Comparison of ENCODE assay signal across 10 mouse cellular contexts in the genomic region with DNA sequence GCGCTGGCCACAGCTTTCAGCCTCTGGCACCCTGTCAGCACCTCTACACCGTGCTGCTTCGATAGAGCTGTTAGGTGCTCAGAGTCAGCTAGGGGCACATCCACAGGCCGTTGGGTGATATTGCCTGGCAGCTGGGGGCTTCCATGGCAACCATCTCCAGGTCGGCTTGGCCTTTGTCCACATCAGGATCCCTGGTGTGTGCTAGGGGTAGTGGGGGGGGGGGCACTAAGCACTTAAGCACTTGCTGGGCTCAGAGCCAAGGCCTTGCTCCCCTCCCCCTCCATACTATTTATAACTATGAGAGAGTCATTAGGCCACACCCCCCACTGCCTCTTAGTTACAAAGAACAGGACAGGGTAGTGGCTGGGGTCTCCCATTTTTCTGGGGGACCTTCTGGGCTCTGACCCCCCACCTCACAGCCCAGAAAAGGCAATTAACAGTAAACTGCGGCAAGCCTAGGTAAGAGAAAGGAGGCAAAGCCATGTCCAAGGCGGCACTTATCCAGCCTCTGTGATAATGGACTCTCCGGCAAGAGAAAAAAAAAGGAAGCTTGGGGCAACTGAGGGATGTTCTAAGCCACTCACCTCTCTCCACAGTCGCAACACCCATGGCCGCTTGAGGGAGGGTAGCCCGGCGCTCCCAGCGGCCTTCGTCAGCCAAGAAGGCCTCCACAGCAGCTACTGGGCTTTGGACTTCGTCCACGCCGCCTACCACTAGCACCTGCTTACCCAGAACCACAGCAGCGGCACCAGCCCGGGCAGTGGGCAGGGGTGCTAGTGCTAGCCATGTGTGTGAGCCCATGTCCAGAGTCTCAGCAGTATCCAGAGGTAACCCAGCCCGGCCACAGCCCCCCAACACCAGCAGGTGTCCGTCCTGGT. TPM values are rescaled to one million over a fixed set of nuclear protein-coding genes. Genes with fewer than 3 reads are reported as not detected.
DNase-seq lines count a peak whose midpoint lies in the region; ATAC-seq and TF ChIP-seq lines count a peak whose summit lies in the region.
"Had no signal": no experiment of that assay in that cellular context is flagged by ENCODE, and none has a peak within 500 bp of the region (broad histone marks: within the 10 kb centered on the region; RNA-seq: fewer than 3 reads in every experiment).

No protein-coding gene starts in this region.

- 0 out of 2 replicates have a peak, but pooled peaks have one; percentile 7 for TF ChIP-seq POLR2A in testis, adult 2 months (IDR thresholded peaks at IDR 0.05; ENCODE audit: control insufficient read depth, low read depth, low read length)

- ATAC-seq in forebrain, embryonic 16.5 days = peak; percentile 20

- no peak overlapping the region for H3K4me3 ChIP-seq in testis, adult 2 months (ENCODE audit: control insufficient read depth, low read depth, low read length)
- H3K4me3 ChIP-seq in forebrain, embryonic 16.5 days (replicated peaks; ENCODE audit: low read length) = peak overlapping the region; percentile 65

- H3K9me3 ChIP-seq in forebrain, embryonic 16.5 days (ENCODE audit: control insufficient read depth, low read length) = no peaks in the 10 kb centered on the region

- H3K9ac ChIP-seq in forebrain, embryonic 16.5 days (replicated peaks; ENCODE audit: low read depth, low read length) = peak overlapping the region; percentile 35

- peaks cover 32% of the 10 kb centered on the region for H3K4me1 ChIP-seq in testis, adult 2 months (ENCODE audit: control insufficient read depth, insufficient read depth, low read length)
- peaks cover 42% of the 10 kb centered on the region for H3K4me1 ChIP-seq in forebrain, embryonic 16.5 days (replicated peaks; ENCODE audit: control insufficient read depth, insufficient read depth, low read length)

- H3K27ac ChIP-seq in testis, adult 2 months (ENCODE audit: control insufficient read depth, insufficient read depth, low read depth, low read length) = peak overlapping the region; percentile 39; the same call in 1 of the 2 replicates
- H3K27ac ChIP-seq in forebrain, embryonic 16.5 days (ENCODE audit: low read length) = peak overlapping the region; percentile 71

- no peak for TF ChIP-seq CTCF in testis, adult 2 months (IDR thresholded peaks at IDR 0.05; ENCODE audit: control insufficient read depth, insufficient read depth, insufficient replicate concordance, low read depth, low read length)

- H3K4me2 ChIP-seq in forebrain, embryonic 16.5 days (ENCODE audit: low read length) = peak overlapping the region; percentile 80

- no peaks in the 10 kb centered on the region for H3K27me3 ChIP-seq in testis, adult 2 months (ENCODE audit: control insufficient read depth, insufficient read depth, low read length)
- H3K27me3 ChIP-seq in forebrain, embryonic 16.5 days (replicated peaks; ENCODE audit: control insufficient read depth, insufficient read depth, low read length) = no peaks in the 10 kb centered on the region

- H3K36me3 ChIP-seq in testis, adult 2 months (ENCODE audit: control insufficient read depth, insufficient read depth, low read length) = no peaks in the 10 kb centered on the region
- no peaks in the 10 kb centered on the region for H3K36me3 ChIP-seq in forebrain, embryonic 16.5 days (ENCODE audit: control insufficient read depth, insufficient read depth)

- DNase-seq in testis, postnatal 14 days (ENCODE audit: low spot score) = no peak
- peak; percentile 76 for DNase-seq in kidney, postnatal 10 days
- DNase-seq in lung, postnatal 36 days = peak; percentile 34
- DNase-seq in right cerebral cortex, postnatal 14 days = peak; percentile 35
- no peak for DNase-seq in gastrocnemius, postnatal 25 days
- no peak for DNase-seq in urinary bladder, adult 18-20 months (ENCODE audit: low spot score in 2 of 2)

- 38% methylated on average over 21 of the region's 21 CpGs for WGBS in forebrain, embryonic 16.5 days

RNA-seq across cellular contexts. Expression of a gene that starts 9.8 kb away (rescaled TPM):
- 19.4 and 20.6 TPM in 2 replicates for polyA plus RNA-seq in testis, adult 2 months (2012; rRNA removed)
- polyA plus RNA-seq in forebrain, embryonic 16.5 days (2015; fragmentation: Nextera tagmentation; extraction: Ambion mirVana) = 61.4 and 68.7 TPM in 2 replicates
- 10 to 100 TPM; 16.3 to 17.2 TPM for total RNA-seq in gastrocnemius, postnatal 25 days (2021)

RNA-seq across cellular contexts. Expression of a gene that starts 10.8 kb away (rescaled TPM):
- polyA plus RNA-seq in testis, adult 2 months (2012; rRNA removed) = 15.2 and 18.7 TPM in 2 replicates
- polyA plus RNA-seq in forebrain, embryonic 16.5 days (2015; fragmentation: Nextera tagmentation; extraction: Ambion mirVana) = 42.6 and 55.6 TPM in 2 replicates
- total RNA-seq in gastrocnemius, postnatal 25 days (2021) = 1 to 10 TPM; 3.3 to 3.8 TPM

RNA-seq across cellular contexts. Expression of a gene that starts 14.2 kb away (rescaled TPM):
- 91.8 and 100 TPM in 2 replicates for polyA plus RNA-seq in testis, adult 2 months (2012; rRNA removed)
- not detected in 2 replicates for polyA plus RNA-seq in forebrain, embryonic 16.5 days (2015; fragmentation: Nextera tagmentation; extraction: Ambion mirVana)
- total RNA-seq in gastrocnemius, postnatal 25 days (2021) = not detected
- total RNA-seq: adrenal gland, postnatal 36 days; left cerebral cortex, postnatal 10 days had no signal

RNA-seq across cellular contexts. Expression of a gene that starts 22.2 kb away (rescaled TPM):
- 5.3 and 5.8 TPM in 2 replicates for polyA plus RNA-seq in testis, adult 2 months (2012; rRNA removed)
- 0.96 and 0.99 TPM in 2 replicates for polyA plus RNA-seq in forebrain, embryonic 16.5 days (2015; fragmentation: Nextera tagmentation; extraction: Ambion mirVana)
- not detected for total RNA-seq in gastrocnemius, postnatal 25 days (2021)
- total RNA-seq: adrenal gland, postnatal 36 days had no signal

RNA-seq across cellular contexts. Expression of a gene that starts 29.0 kb away (rescaled TPM):
- polyA plus RNA-seq in testis, adult 2 months (2012; rRNA removed) = 23.3 and 24.3 TPM in 2 replicates
- 17.6 and 23.4 TPM in 2 replicates for polyA plus RNA-seq in forebrain, embryonic 16.5 days (2015; fragmentation: Nextera tagmentation; extraction: Ambion mirVana)
- 100 to 1,000 TPM; 142 to 152 TPM for total RNA-seq in gastrocnemius, postnatal 25 days (2021)

Comparison
In these comparisons a context has a peak if more than half of its experiments do, and no peak if none do; other contexts are left out.
1. DNase-seq: peak in kidney, postnatal 10 days (single experiment), lung, postnatal 36 days (single experiment) and right cerebral cortex, postnatal 14 days (single experiment); none in testis, postnatal 14 days (single experiment), gastrocnemius, postnatal 25 days (single experiment) and urinary bladder, adult 18-20 months (0 of 2).
2. RNA of a gene that starts 14.2 kb away (polyA plus RNA-seq): 91.8 to 100 TPM in testis, adult 2 months; not detected in forebrain, embryonic 16.5 days; every median in the first group is over 10 times any median in the second.